Mouse (Mus musculus) A20 (cell line): ENCODE measurements around the gene Pnrc2.

ENCODE experiments used
- DNase-seq: peaks from one replicate; pipeline ENCODE4 v3.0.0-alpha.2; 2011; ENCODE audit warnings: low read depth, low spot score

The Pnrc2 gene

DNA sequence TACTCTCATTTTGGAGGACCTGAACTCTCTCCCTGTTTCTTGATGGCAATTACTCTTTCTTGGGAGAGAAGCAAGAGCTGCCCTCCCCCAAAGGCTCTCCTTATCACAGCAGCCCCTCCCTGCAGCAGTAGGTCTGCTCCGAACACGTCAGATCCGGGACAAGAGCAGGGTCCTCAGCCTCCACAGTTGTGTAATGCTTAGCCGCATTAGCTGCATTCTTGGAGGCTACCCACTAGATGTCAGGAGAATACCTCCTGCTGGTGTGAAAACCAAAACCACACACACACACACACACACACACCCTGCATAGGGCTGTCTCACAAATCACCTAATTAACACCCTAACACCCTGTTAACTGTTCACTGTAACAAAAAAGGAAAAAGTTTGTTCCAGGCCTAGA lies 19.2 kb upstream of the Pnrc2 start:
- DNase-seq: no peak

DNA sequence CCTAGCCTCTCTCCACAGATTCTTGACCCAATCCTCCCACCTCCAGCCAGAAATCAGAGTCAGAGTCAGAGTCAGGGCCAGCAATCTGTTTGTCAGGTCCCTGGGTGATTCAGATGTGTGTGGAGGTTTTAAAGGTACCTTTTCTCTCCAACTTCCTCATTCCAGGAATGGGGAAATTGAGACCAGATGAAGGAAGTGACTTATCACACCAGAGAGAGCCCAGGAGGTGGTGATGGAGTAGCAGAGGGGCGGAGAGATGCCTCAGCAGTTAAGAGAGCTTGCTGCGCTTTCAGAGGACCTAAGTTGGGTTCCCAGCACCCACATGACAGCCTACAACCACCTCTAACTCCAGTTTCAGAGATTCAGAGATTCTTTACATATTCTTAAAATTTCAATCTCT lies 17.9 kb upstream of the Pnrc2 start:
- DNase-seq: no peak

- peak; percentile 77 for DNase-seq
These were observed 16.2 kb upstream of the Pnrc2 start for GRCm38 (mm10) chr4:135889884-135890283.

DNA sequence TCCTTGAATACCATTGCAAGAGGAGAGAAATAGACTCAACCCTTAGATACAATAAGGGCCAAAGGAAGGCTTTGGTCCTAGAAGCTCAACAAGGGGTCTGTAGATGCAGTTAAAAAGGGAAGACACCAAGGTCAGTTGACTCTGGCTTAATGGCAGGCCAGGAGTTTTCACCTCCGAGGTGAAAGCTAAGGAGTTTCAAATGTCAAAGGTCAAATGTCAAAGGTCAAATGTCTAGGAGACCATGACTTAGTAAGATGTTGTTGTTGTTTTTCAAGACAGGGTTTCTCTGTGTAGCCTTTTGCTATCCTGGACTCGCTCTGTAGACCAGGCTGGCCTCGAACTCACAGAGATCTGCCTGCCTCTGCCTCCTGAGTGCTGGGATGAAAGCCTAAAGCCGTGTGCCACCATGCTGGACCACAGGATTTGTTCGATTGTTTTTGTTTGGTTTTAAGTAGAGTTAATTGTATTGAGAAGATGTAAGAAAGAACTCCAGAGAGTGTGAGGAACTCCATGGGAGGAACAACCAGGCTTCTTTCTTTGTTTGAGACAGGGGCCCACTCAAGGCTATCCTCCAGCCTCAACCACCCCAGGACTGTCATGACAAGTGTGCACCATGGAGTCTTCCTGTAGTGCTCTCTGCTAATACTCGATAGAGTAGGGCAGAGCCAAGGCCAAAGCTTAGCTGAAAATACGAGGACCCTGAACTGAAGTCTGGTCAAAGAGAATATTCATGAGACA lies 15.7 kb upstream of the Pnrc2 start:
- DNase-seq: no peak

DNA sequence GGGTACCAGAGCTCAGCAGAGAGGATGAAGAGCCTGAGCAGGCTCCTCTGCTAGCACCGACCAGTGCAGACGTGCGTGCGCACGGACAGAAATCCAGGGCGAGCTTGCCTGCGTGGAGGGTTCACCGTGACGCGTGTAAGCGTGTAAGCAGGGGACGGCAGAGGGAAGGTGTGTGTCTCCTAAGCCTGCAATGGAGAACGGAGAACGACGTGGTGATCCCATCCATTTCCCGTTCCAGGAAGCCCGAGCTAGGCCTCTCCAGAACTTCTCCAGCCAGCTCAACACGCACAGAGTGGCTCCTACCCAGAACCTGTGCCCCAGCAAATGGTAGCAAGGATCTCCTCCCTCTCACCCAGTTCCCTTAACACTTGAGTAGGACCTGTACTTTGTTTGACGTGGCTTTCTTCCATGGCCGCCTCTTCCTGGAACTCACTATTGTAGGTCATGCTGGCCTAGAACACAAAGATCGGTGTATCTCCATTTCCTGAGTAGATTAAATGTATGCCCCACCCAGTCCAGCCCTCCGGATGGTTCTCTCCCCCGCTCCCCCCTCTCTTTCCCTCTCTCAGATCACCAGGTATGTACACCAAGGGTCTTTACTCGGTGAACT lies 14.9 kb upstream of the Pnrc2 start:
- no peak for DNase-seq

DNA sequence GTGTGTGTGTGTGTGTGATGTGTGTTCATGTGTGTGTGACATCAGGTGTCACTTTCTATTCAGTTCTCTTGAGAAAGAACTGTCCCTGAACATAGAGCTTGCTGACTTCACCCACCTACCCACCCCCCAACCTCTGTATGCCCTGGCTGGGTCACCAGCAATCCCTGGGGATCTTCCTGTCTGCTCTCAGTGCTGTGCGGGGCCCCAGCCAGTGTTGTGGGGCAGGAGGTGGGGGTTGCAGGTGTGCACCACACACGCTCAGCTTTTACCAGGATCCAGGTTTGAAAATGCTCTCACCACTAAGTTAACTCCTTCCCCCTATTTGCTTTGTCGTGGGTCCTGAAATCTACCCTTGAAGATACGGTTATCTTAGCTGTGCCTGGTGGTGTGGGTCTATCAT lies 12.5 kb upstream of the Pnrc2 start:
- DNase-seq: no peak

- no peak for DNase-seq
These were observed 12.0 kb upstream of the Pnrc2 start for GRCm38 (mm10) chr4:135885676-135886075.

DNA sequence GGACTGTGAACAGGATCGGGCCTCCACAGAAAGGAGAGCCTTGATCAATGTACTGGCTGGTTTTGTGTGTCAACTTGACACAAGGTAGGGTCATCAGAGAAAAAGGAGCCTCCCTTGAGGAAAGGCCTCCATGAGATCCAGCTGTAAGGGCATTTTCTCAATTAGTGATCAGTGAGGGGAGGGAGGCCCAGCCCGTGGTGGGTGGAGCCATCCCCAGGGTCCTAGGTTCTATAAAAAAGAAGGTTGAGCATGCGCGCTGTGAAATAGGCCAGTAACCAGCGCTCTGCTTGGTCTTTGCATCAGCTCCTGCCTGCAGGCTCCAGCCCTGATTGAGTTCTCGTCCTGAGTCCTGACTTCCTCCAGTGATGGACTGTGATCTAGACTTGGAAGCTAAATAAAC lies 10.9 kb upstream of the Pnrc2 start:
- no peak for DNase-seq

DNA sequence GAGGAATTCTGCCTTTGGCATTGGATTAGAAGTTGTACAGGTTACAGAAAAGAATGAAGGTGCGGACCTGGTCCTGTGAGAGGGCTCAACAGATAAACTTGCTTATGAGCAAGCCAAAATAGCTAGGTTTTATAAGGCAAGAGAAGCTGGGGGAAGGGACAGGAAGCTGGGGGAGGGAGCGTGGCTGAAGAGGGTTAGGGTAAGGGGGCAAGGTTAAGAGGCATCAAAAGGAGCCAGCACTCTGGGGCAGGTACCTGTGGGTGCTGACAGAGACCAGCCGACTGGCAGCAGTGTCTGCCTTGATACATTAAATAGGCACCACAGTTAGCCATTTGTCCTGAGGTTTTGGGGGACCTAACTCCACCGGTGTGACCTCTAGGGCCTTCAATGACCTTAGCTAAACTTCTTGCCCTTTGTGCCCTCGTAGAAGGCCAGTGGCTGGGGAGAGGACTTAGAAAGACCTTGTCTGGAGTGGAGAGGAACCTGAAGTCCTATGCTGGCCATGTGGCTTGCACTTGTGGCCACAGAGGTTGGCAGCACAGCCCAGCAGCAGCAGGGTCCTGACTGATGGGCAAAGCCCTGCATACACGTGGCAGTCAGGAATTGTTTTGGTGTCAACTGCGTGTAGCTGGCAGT lies 10.3 kb upstream of the Pnrc2 start:
- no peak for DNase-seq

DNA sequence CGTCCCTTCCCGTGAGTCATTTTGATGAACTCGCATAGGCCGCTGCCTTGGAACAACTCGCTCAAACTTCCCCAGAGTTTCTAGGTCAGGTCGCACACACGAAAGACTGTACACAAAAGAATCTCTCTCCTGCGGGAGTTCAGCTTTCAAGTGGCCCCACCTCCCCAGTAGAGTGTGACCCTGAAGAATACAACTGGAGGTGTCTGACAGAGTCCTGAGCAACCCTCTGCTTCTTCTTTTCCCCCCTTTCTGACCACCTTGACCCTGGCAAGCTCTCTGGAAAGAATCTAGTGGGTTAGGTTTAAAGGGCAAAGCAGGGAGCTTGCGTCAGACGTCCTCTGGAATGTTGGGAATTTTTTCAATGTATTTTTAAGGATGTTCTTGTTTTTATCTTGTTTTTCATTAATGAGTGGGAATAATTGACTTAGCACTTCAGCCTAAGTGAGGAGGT lies 9.8 kb upstream of the Pnrc2 start:
- no peak for DNase-seq

DNA sequence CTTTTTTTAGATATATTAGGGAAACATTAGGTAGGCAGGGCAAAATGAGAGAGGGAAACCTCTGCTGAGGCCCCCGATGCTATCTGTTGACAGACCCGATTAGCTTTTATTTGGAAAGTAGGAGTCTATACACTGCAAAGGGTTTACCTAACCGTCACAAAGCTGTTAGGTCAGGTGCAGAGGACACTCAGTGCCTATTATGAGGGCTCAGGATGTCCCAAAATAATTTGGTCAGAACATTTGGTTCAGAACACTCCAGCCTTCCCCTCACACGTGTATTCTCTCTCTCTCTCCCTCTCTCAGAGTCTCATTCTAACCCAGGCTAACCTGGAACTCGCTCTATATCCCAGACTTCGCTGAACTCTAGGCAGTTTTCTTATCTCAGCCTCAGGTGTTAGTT lies 8.4 kb upstream of the Pnrc2 start:
- DNase-seq: no peak

GRCm38 (mm10) chr4:135880576-135880975 lies 6.9 kb upstream of the Pnrc2 start:
- no peak for DNase-seq

GRCm38 (mm10) chr4:135880018-135880417 lies 6.4 kb upstream of the Pnrc2 start:
- no peak for DNase-seq

GRCm38 (mm10) chr4:135879021-135879420 lies 5.4 kb upstream of the Pnrc2 start:
- no peak for DNase-seq

DNA sequence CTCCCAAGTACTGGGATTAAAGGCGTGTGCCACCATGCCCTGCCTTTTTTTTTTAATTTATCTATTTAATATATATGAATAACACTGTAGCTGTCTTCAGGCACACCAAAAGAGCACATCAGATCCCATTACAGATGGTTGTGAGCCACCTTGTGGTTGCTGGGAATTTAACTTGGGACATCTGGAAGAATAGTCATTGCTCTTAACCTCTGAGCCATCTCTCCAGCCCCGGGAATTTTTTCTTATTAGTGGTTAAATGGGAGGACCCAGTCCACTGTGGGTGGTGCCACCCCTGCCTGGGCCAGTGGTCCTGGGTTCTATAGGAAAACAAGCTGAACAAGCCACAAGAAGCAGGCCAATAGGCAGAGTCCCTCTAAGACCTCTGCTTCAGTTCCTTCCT lies 4.1 kb upstream of the Pnrc2 start:
- DNase-seq: peak; percentile 31

GRCm38 (mm10) chr4:135876583-135877020 lies 3.0 kb upstream of the Pnrc2 start:
- peak; percentile 96 for DNase-seq

GRCm38 (mm10) chr4:135875991-135876582 lies 2.4 kb upstream of the Pnrc2 start:
- peak; percentile 92 for DNase-seq

DNA sequence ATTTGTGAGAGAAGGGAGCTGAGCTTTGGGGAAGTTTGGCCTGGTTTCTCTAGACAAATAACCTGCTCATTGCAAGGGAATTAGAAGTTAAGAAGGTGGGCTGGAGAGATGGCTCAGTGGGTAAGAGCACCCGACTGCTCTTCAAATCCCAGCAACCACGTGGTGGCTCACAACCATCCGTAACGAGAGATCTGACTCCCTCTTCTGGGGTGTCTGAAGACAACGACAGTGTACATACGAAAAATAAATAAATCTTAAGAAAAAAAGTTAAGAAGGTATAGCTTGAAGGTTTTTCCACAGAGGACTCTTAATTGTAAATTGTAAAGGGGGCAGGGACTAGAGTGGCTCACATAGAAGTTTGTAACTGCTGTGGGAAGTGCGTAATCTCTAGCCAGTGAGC lies 1.9 kb upstream of the Pnrc2 start:
- no peak for DNase-seq

GRCm38 (mm10) chr4:135874564-135875535 lies 1.2 kb upstream of the Pnrc2 start:
- DNase-seq: peak; percentile 75

- DNase-seq: peak; percentile 60
These were observed 860 bp downstream of the Pnrc2 start for GRCm38 (mm10) chr4:135872589-135873391.
